ENCODE assay signal across 8 mouse cellular contexts in the genomic region with DNA sequence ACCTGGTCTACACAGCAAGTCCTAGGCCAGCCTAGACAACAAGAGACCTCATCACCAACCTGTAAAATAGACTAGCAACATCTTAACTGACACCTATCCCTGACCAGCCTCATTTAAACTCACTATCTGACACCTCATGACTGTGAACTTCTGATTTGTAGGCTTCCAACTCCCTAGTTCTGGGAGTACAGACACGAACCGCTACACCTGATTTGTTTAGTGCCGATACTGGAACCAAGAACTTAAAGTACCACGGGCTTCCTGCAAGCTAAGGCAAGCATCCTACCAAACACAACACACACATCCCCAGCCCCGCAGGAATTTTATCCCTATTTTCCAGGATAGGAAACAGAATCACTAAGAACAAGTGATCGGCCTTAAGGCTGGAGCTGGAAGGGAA. TPM values are rescaled to one million over a fixed set of nuclear protein-coding genes. Genes with fewer than 3 reads are reported as not detected.
A peak's percentile ranks its signal among the peaks of the same experiment; 100 is the strongest.
DNase-seq lines count a peak whose midpoint lies in the region; ATAC-seq and TF ChIP-seq lines count a peak whose summit lies in the region.

No protein-coding gene starts in this region.

- WGBS in liver, adult 2 months: 53% methylated on average over 6 of the region's 6 CpGs
- WGBS in heart, postnatal 0 days: 56% methylated on average over 6 of the region's 6 CpGs
- 35% methylated on average over 6 of the region's 6 CpGs for WGBS in macrophage (ENCODE audit: missing documents)

- no peak for DNase-seq in liver, adult 2 months (ENCODE audit: extremely low read depth, low read depth, low spot score)
- no peak for DNase-seq in liver
- no peak for DNase-seq in heart, postnatal 0 days (ENCODE audit: low spot score)
- DNase-seq in thymus, postnatal 4 days: no peak
- no peak for DNase-seq in ovary, adult 18-20 months (ENCODE audit: low spot score)

- TF ChIP-seq POLR2A in liver, adult 2 months (IDR thresholded peaks at IDR 0.05; ENCODE audit: extremely low read depth, insufficient read depth, low read length): no peak

- peaks cover 33% of the 10 kb centered on the region for H3K36me3 ChIP-seq in erythroblast, embryonic 14.5 days (ENCODE audit: control insufficient read depth)
- H3K36me3 ChIP-seq in liver, adult 2 months (ENCODE audit: control insufficient read depth, insufficient read depth, low read length): no peaks in the 10 kb centered on the region
- H3K36me3 ChIP-seq in heart, postnatal 0 days (replicated peaks; ENCODE audit: control insufficient read depth, insufficient read depth, low read length): no peaks in the 10 kb centered on the region
- H3K36me3 ChIP-seq in macrophage (ENCODE audit: inconsistent target): no peaks in the 10 kb centered on the region

- H3K9ac ChIP-seq in liver, adult 2 months (ENCODE audit: low read depth, low read length): no peak overlapping the region
- H3K9ac ChIP-seq in heart, postnatal 0 days (replicated peaks; ENCODE audit: low read depth, low read length): peak overlapping the region; percentile 92; the same call in 1 of the 2 replicates

- H3K9me3 ChIP-seq in erythroblast, embryonic 14.5 days (ENCODE audit: control insufficient read depth, low read length): no peaks in the 10 kb centered on the region
- H3K9me3 ChIP-seq in heart, postnatal 0 days (replicated peaks; ENCODE audit: control insufficient read depth, low read length): no peaks in the 10 kb centered on the region

- TF ChIP-seq CTCF in liver, adult 2 months (IDR thresholded peaks at IDR 0.05; ENCODE audit: low read depth, low read length): no peak
- no peak for TF ChIP-seq CTCF in heart, postnatal 0 days (IDR thresholded peaks at IDR 0.05; ENCODE audit: low read depth)

- peak overlapping the region; percentile 91 for H3K4me3 ChIP-seq in erythroblast, embryonic 14.5 days (replicated peaks)
- H3K4me3 ChIP-seq in liver, adult 2 months (ENCODE audit: insufficient read depth, low read depth, low read length): peak overlapping the region; percentile 98
- peak overlapping the region; percentile 83 for H3K4me3 ChIP-seq in heart, postnatal 0 days (ENCODE audit: low read depth, low read length)
- H3K4me3 ChIP-seq in macrophage (ENCODE audit: inconsistent target): peak overlapping the region; percentile 91

- H3K27ac ChIP-seq in liver, adult 2 months (replicated peaks; ENCODE audit: insufficient read depth, low read depth, low read length): no peak overlapping the region
- 0 out of 2 replicates have a peak overlapping the region, but pooled peaks have one; percentile 80 for H3K27ac ChIP-seq in heart, postnatal 0 days (ENCODE audit: low read depth)
- peak overlapping the region; percentile 65 for H3K27ac ChIP-seq in macrophage

- ATAC-seq in erythroblast, adult 5-6 weeks (replicated peaks; ENCODE audit: low FRiP score, poor library complexity, severe bottlenecking): no peak
- no peak for ATAC-seq in heart, postnatal 0 days (ENCODE audit: insufficient read depth, low read depth)

- TF ChIP-seq EP300 in heart, postnatal 0 days (IDR thresholded peaks at IDR 0.05; ENCODE audit: low read depth): no peak

- H3K27me3 ChIP-seq in erythroblast, embryonic 14.5 days (ENCODE audit: control insufficient read depth): peaks cover 4% of the 10 kb centered on the region; the same call in 1 of the 2 replicates
- no peaks in the 10 kb centered on the region for H3K27me3 ChIP-seq in liver, adult 2 months (ENCODE audit: control insufficient read depth, insufficient read depth, low read length)
- H3K27me3 ChIP-seq in heart, postnatal 0 days (ENCODE audit: control insufficient read depth, insufficient read depth, low read length): no peaks in the 10 kb centered on the region

- H3K79me2 ChIP-seq in liver, adult 2 months (ENCODE audit: control insufficient read depth, insufficient read depth, low read length): peaks cover 35% of the 10 kb centered on the region; the same call in 1 of the 2 replicates
- H3K79me2 ChIP-seq in macrophage (ENCODE audit: inconsistent target): peaks cover 54% of the 10 kb centered on the region

- H3K4me2 ChIP-seq in heart, postnatal 0 days (ENCODE audit: low read depth, low read length): peak overlapping the region; percentile 99

- H3K4me1 ChIP-seq in erythroblast, embryonic 14.5 days (ENCODE audit: control insufficient read depth): peaks cover 81% of the 10 kb centered on the region
- H3K4me1 ChIP-seq in liver, adult 2 months (ENCODE audit: control insufficient read depth, insufficient read depth, low read length): peaks cover 26% of the 10 kb centered on the region
- peaks cover 45% of the 10 kb centered on the region for H3K4me1 ChIP-seq in heart, postnatal 0 days (ENCODE audit: control insufficient read depth, insufficient read depth)

RNA-seq across cellular contexts. Expression of a gene that starts 1.5 kb away (rescaled TPM):
- 3.0 and 3.8 TPM in 2 replicates for polyA plus RNA-seq in erythroblast, embryonic 14.5 days (2012)
- 5.6 and 10.9 TPM in 2 replicates for total RNA-seq in erythroblast, adult 5-6 weeks (2015; ENCODE audit: low replicate concordance)
- 4.7 and 6.6 TPM in 2 replicates for total RNA-seq in erythroblast, adult 5-6 weeks (2017; ENCODE audit: low replicate concordance)
- 6.5 and 7.4 TPM in 2 replicates for total RNA-seq in liver, adult 2 months (2014; rRNA removed)
- polyA plus RNA-seq in liver, adult 2 months (2012; rRNA removed): 19.8 and 21.1 TPM in 2 replicates
- 9.4 and 31.8 TPM in 2 replicates for total RNA-seq in heart, postnatal 0 days (2014; rRNA removed; ENCODE audit: low replicate concordance)
- polyA plus RNA-seq in heart, postnatal 0 days (2015; fragmentation: Nextera tagmentation; extraction: Ambion mirVana): 11.6 and 12.3 TPM in 2 replicates
- 100 to 1,000 TPM in 4 of 26 experiments, 10 to 100 TPM in 21, 1 to 10 TPM in 1; 5.4 to 129 (median 41.6) TPM for total RNA-seq in macrophage (2018; cell fraction: chromatin; rRNA removed)
- total RNA-seq in macrophage (2018; cell fraction: cytosol; rRNA removed): 10 to 100 TPM; 12.3 to 48.8 (median 35.4) TPM
- 10 to 100 TPM in 25 of 26 experiments, 1 to 10 TPM in 1; 7.2 to 92.8 (median 27.8) TPM for total RNA-seq in macrophage (2018; cell fraction: nucleus; rRNA removed)
- polyA plus RNA-seq in macrophage (2018): 34.2 to 76.5 TPM (median 43.1 TPM) in 3 replicates
